Mouse (Mus musculus): ENCODE measurements around the gene Lrrc4c.

- no peak for TF ChIP-seq CTCF (IDR thresholded peaks at IDR 0.05; ENCODE audit: borderline replicate concordance, insufficient read depth, low read depth, low read length)
- no peak for TF ChIP-seq POLR2A (IDR thresholded peaks at IDR 0.05; ENCODE audit: borderline replicate concordance, insufficient read depth, low read length)
These were observed 219.5 kb downstream of the Lrrc4c start for GRCm38 (mm10) chr2:96537469-96537868.

All from cerebellum, adult 2 months (tissue).